Mouse (Mus musculus) heart, embryonic 13.5 days (tissue): ENCODE measurements at regions not wholly inside any gene's neighbourhood (a gene's known extent, or its start where the extent isn't known, plus 50 kb on each side); places are given as distances from the start of the nearest gene placed in this dataset.
A peak's percentile ranks its signal among the peaks of the same experiment; 100 is the strongest.

Experiments
- ATAC-seq: fragments of 200-750 bp; cut with Nextera tagmentation; 2 replicates; pipeline ENCODE4 v1.8.0; 2017; ENCODE audit warnings: moderate TSS enrichment; ENCODE audit not compliant: insufficient number of reproducible peaks, low FRiP score, low TSS enrichment; ENCODE audit errors: extremely low read depth
- H3K27ac ChIP-seq: fragments of 300-500 bp; sonication (generic); replicated peaks from 2 replicates; pipeline ENCODE4 v1.5.1; 2015; ENCODE audit warnings: moderate library complexity, mild to moderate bottlenecking, inconsistent platforms
- H3K27me3 ChIP-seq: fragments of 300-500 bp; sonication (generic); replicated peaks from 2 replicates; pipeline ENCODE4 v1.6.1; 2015; ENCODE audit warnings: mild to moderate bottlenecking, inconsistent platforms
- H3K36me3 ChIP-seq: fragments of 300-500 bp; sonication (generic); 2 replicates; pipeline ENCODE4 v1.6.1; 2015; ENCODE audit warnings: mild to moderate bottlenecking, inconsistent platforms
- H3K4me1 ChIP-seq: fragments of 300-500 bp; sonication (generic); 2 replicates; pipeline ENCODE4 v1.6.1; 2015; ENCODE audit warnings: inconsistent platforms
- H3K4me2 ChIP-seq: fragments of 300-500 bp; sonication (generic); 2 replicates; pipeline ENCODE4 v1.6.1; 2015; ENCODE audit warnings: inconsistent platforms, mild to moderate bottlenecking, moderate library complexity
- H3K4me3 ChIP-seq: fragments of 300-500 bp; sonication (generic); 2 replicates; pipeline ENCODE4 v1.5.1; 2015; ENCODE audit warnings: moderate library complexity, mild to moderate bottlenecking, inconsistent platforms
- H3K9ac ChIP-seq: fragments of 300-500 bp; sonication (generic); 2 replicates; pipeline ENCODE4 v1.6.1; 2015; ENCODE audit warnings: inconsistent platforms, mild to moderate bottlenecking, moderate library complexity
- H3K9me3 ChIP-seq: fragments of 300-500 bp; sonication (generic); 2 replicates; pipeline ENCODE4 v1.6.1; 2016; ENCODE audit warnings: inconsistent platforms
- WGBS: fragments of 180-500 bp; shearing (Covaris S2); methylation state at CpG from one replicate; pipeline ENCODE4 v1.1.7; 2015; ENCODE audit warnings: mixed read lengths; 5-methylcytosine and 5-hydroxymethylcytosine counted together

GRCm38 (mm10) chr6:127241693-127242425 is 89.9 kb upstream of the Ccnd2 start:
- Histone ChIP-seq H3K36me3 (no peaks in the 10 kb centered on the region), H3K4me2 (no peak overlapping the region), H3K4me1 (no peaks in the 10 kb centered on the region), H3K4me3 (no peak overlapping the region), H3K27me3 (peaks cover 20% of the 10 kb centered on the region), H3K9me3 (no peaks in the 10 kb centered on the region), H3K27ac (no peak overlapping the region), H3K9ac (no peak overlapping the region)
- ATAC-seq = no peak
- 49% methylated on average over 14 of the region's 14 CpGs for WGBS

- H3K36me3 ChIP-seq = no peaks in the 10 kb centered on the region
- peaks cover 20% of the 10 kb centered on the region for H3K27me3 ChIP-seq
- H3K4me1 ChIP-seq = no peaks in the 10 kb centered on the region
- 73% methylated on average over 2 of the region's 2 CpGs for WGBS
- no peak for ATAC-seq
- no peak overlapping the region for H3K4me2 ChIP-seq
- no peak overlapping the region for H3K9ac ChIP-seq
- no peak overlapping the region for H3K27ac ChIP-seq
- no peaks in the 10 kb centered on the region for H3K9me3 ChIP-seq
- H3K4me3 ChIP-seq = no peak overlapping the region
These were observed 91.0 kb upstream of the Ccnd2 start for GRCm38 (mm10) chr6:127243032-127243431.

- H3K4me3 ChIP-seq = no peak overlapping the region
- 70% methylated on average over 4 of the region's 4 CpGs for WGBS
- no peaks in the 10 kb centered on the region for H3K36me3 ChIP-seq
- H3K9ac ChIP-seq = no peak overlapping the region
- H3K27ac ChIP-seq = no peak overlapping the region
- H3K4me2 ChIP-seq = no peak overlapping the region
- peaks cover 14% of the 10 kb centered on the region for H3K27me3 ChIP-seq
- no peak for ATAC-seq
- no peaks in the 10 kb centered on the region for H3K9me3 ChIP-seq
- peaks cover 2% of the 10 kb centered on the region for H3K4me1 ChIP-seq
These were observed 93.9 kb upstream of the Ccnd2 start for GRCm38 (mm10) chr6:127245814-127246440.

- peaks cover 10% of the 10 kb centered on the region for H3K4me1 ChIP-seq
- no peak overlapping the region for H3K4me2 ChIP-seq
- H3K36me3 ChIP-seq = no peaks in the 10 kb centered on the region
- no peak overlapping the region for H3K27ac ChIP-seq
- 83% methylated on average over 7 of the region's 7 CpGs for WGBS
- H3K9me3 ChIP-seq = no peaks in the 10 kb centered on the region
- no peak overlapping the region for H3K4me3 ChIP-seq
- peaks cover 13% of the 10 kb centered on the region for H3K27me3 ChIP-seq
- no peak for ATAC-seq
- H3K9ac ChIP-seq = no peak overlapping the region
These were observed 94.7 kb upstream of the Ccnd2 start for GRCm38 (mm10) chr6:127246730-127247129.

- Histone ChIP-seq H3K4me1 (peaks cover 17% of the 10 kb centered on the region), H3K27me3 (peaks cover 15% of the 10 kb centered on the region), H3K9me3 (no peaks in the 10 kb centered on the region), H3K4me2 (no peak overlapping the region), H3K27ac (no peak overlapping the region), H3K36me3 (no peaks in the 10 kb centered on the region), H3K4me3 (no peak overlapping the region), H3K9ac (no peak overlapping the region)
- 40% methylated on average over 5 of the region's 5 CpGs for WGBS
- no peak for ATAC-seq
These were observed 95.3 kb upstream of the Ccnd2 start for GRCm38 (mm10) chr6:127247343-127247742.

GRCm38 (mm10) chr6:127250181-127250873 is 98.3 kb upstream of the Ccnd2 start:
- no peak overlapping the region for H3K27ac ChIP-seq
- H3K27me3 ChIP-seq = peaks cover 9% of the 10 kb centered on the region; the same call in 1 of the 2 replicates
- H3K36me3 ChIP-seq = no peaks in the 10 kb centered on the region
- H3K9me3 ChIP-seq = no peaks in the 10 kb centered on the region
- no peak overlapping the region for H3K9ac ChIP-seq
- no peak overlapping the region for H3K4me2 ChIP-seq
- H3K4me1 ChIP-seq = peaks cover 19% of the 10 kb centered on the region
- WGBS = 56% methylated on average over 8 of the region's 8 CpGs
- ATAC-seq = no peak
- H3K4me3 ChIP-seq = no peak overlapping the region

GRCm38 (mm10) chr6:127250874-127251670 is 99.1 kb upstream of the Ccnd2 start:
- peaks cover 9% of the 10 kb centered on the region; the same call in 1 of the 2 replicates for H3K27me3 ChIP-seq
- H3K4me1 ChIP-seq = peaks cover 19% of the 10 kb centered on the region
- no peaks in the 10 kb centered on the region for H3K36me3 ChIP-seq
- H3K4me2 ChIP-seq = peak overlapping the region; percentile 34
- H3K27ac ChIP-seq = no peak overlapping the region; the same call in 1 of the 2 replicates
- ATAC-seq = no peak
- no peak overlapping the region for H3K9ac ChIP-seq
- no peaks in the 10 kb centered on the region; the same call in 1 of the 2 replicates for H3K9me3 ChIP-seq
- H3K4me3 ChIP-seq = no peak overlapping the region
- WGBS = 28% methylated on average over 11 of the region's 11 CpGs

- Histone ChIP-seq H3K4me3 (no peak overlapping the region), H3K9ac (0 out of 2 replicates have a peak overlapping the region, but pooled peaks have one; percentile 40), H3K9me3 (peaks cover 3% of the 10 kb centered on the region; the same call in 1 of the 2 replicates), H3K36me3 (no peaks in the 10 kb centered on the region), H3K4me1 (peaks cover 19% of the 10 kb centered on the region), H3K27ac (no peak overlapping the region; the same call in 1 of the 2 replicates), H3K4me2 (peak overlapping the region; percentile 34), H3K27me3 (peaks cover 9% of the 10 kb centered on the region; the same call in 1 of the 2 replicates)
- WGBS = 5% methylated on average over 5 of the region's 5 CpGs
- ATAC-seq = no peak
These were observed 99.6 kb upstream of the Ccnd2 start for GRCm38 (mm10) chr6:127251671-127251985.

GRCm38 (mm10) chr6:127252000-127252721 is 100.2 kb upstream of the Ccnd2 start:
- Histone ChIP-seq H3K27me3 (peaks cover 9% of the 10 kb centered on the region; the same call in 1 of the 2 replicates), H3K9ac (0 out of 2 replicates have a peak overlapping the region, but pooled peaks have one; percentile 40), H3K4me2 (peak overlapping the region; percentile 34), H3K4me1 (peaks cover 19% of the 10 kb centered on the region), H3K9me3 (peaks cover 3% of the 10 kb centered on the region; the same call in 1 of the 2 replicates), H3K36me3 (no peaks in the 10 kb centered on the region), H3K4me3 (no peak overlapping the region), H3K27ac (no peak overlapping the region; the same call in 1 of the 2 replicates)
- 12% methylated on average over 3 of the region's 3 CpGs for WGBS
- ATAC-seq = no peak

GRCm38 (mm10) chr6:127253935-127254334 is 101.9 kb upstream of the Ccnd2 start:
- 64% methylated on average over 3 of the region's 3 CpGs for WGBS
- no peak overlapping the region for H3K4me3 ChIP-seq
- no peak overlapping the region for H3K4me2 ChIP-seq
- no peak overlapping the region for H3K27ac ChIP-seq
- H3K36me3 ChIP-seq = no peaks in the 10 kb centered on the region
- peaks cover 9% of the 10 kb centered on the region; the same call in 1 of the 2 replicates for H3K27me3 ChIP-seq
- H3K9ac ChIP-seq = no peak overlapping the region
- H3K9me3 ChIP-seq = peaks cover 3% of the 10 kb centered on the region; the same call in 1 of the 2 replicates
- ATAC-seq = no peak
- peaks cover 19% of the 10 kb centered on the region for H3K4me1 ChIP-seq
